Mouse (Mus musculus) G1E (cell line): ENCODE measurements around the gene Cct3. TPM values are rescaled to one million over a fixed set of nuclear protein-coding genes. Genes with fewer than 3 reads are reported as not detected.
"Not testable (repeated sequence)": the region's sequence is repeated elsewhere in the genome, so short reads cannot be mapped to it uniquely, and the experiment has no call there.

ENCODE experiments used
- ATAC-seq: 2 replicates; pipeline ENCODE4 v1.8.0; 2016; ENCODE audit warnings: mild to moderate bottlenecking; ENCODE audit not compliant: insufficient number of reproducible peaks, poor library complexity, low FRiP score, severe bottlenecking; ENCODE audit errors: extremely low read depth
- DNase-seq: peaks from one replicate; pipeline ENCODE4 v3.0.0; 2012; ENCODE audit warnings: low spot score
- H3K27me3 ChIP-seq: 2 replicates; pipeline ENCODE4 v1.6.1; 2012; ENCODE audit warnings: mild to moderate bottlenecking, low read length, inconsistent platforms; ENCODE audit not compliant: insufficient read depth
- H3K36me3 ChIP-seq: replicated peaks from 2 replicates; pipeline ENCODE3; 2012; ENCODE audit warnings: mild to moderate bottlenecking, inconsistent platforms
- H3K4me1 ChIP-seq: 2 replicates; pipeline ENCODE4 v1.6.1; 2012; ENCODE audit warnings: low read depth, low read length, inconsistent platforms, mixed read lengths; ENCODE audit not compliant: insufficient read depth
- H3K4me3 ChIP-seq: 2 replicates; pipeline ENCODE4 v1.5.1; 2012; ENCODE audit warnings: low read depth, mild to moderate bottlenecking, inconsistent platforms, low read length, moderate library complexity, mixed read lengths
- H3K9me3 ChIP-seq: replicated peaks from 2 replicates; pipeline ENCODE4 v1.6.1; 2012; ENCODE audit warnings: inconsistent platforms
- CTCF ChIP-seq: IDR thresholded peaks from 2 replicates; pipeline ENCODE4 v1.5.1; 2012; ENCODE audit warnings: low read depth, low read length, inconsistent platforms, mixed read lengths
- GATA1 ChIP-seq: IDR thresholded peaks from 2 replicates; pipeline ENCODE4 v1.6.1; 2012; ENCODE audit warnings: borderline replicate concordance, low read length, inconsistent platforms, mixed read lengths
- GATA2 ChIP-seq: IDR thresholded peaks from 2 replicates; pipeline ENCODE4 v1.6.1; 2012; ENCODE audit warnings: low read depth, low read length, inconsistent platforms, borderline replicate concordance
- POLR2AphosphoS5 ChIP-seq: IDR thresholded peaks from 2 replicates; pipeline ENCODE4 v1.6.1; 2012; ENCODE audit warnings: low read depth, low read length, inconsistent platforms; ENCODE audit not compliant: insufficient replicate concordance
- TAL1 ChIP-seq: conservative IDR thresholded peaks from 2 replicates; pipeline ENCODE4 v1.6.1; 2012; ENCODE audit warnings: low read depth, low read length, inconsistent platforms, mixed read lengths
- polyA plus RNA-seq: library from polyadenylated mRNA; stranded (reverse); fragments of >175 nt; gene quantifications from 2 replicates; pipeline ENCODE4 v1.2.3, GENCODE M21; 2012
- total RNA-seq, 2 experiments: library from RNA; stranded (forward) in 1 of 2; stranded (reverse) in 1 of 2; fragments of 200-1000 nt in 1 of 2; fragments of >200 nt in 1 of 2; fragmentation: Nextera tagmentation in 1 of 2; gene quantifications; 2 replicates each; pipeline ENCODE4 v1.2.3; 2014 to 2017

Gene Cct3
- total and polyA plus RNA-seq, 3 experiments = 27.9 to 314 (median 234) TPM

- Histone ChIP-seq H3K27me3 (no peaks in the 10 kb centered on the region), H3K4me1 (peaks cover 38% of the 10 kb centered on the region), H3K4me3 (no peak overlapping the region), H3K9me3 (no peaks in the 10 kb centered on the region), H3K36me3 (peaks cover 91% of the 10 kb centered on the region)
- TF ChIP-seq GATA1 (no peak), GATA2 (no peak), POLR2AphosphoS5 (no peak), CTCF (no peak)
- DNase-seq (no peak), ATAC-seq (no peak)
Observed at GRCm38 (mm10) chr3:88359989-88360388, 63.1 kb downstream of the Cct3 start.

GRCm38 (mm10) chr3:88361096-88361495 is 64.2 kb downstream of the Cct3 start:
- peaks cover 41% of the 10 kb centered on the region for H3K4me1 ChIP-seq
- DNase-seq = no peak
- no peak for TF ChIP-seq TAL1
- TF ChIP-seq CTCF = no peak
- no peak for TF ChIP-seq POLR2AphosphoS5
- no peak for TF ChIP-seq GATA2
- no peak for TF ChIP-seq GATA1
- H3K27me3 ChIP-seq = peaks cover 7% of the 10 kb centered on the region; the same call in 1 of the 2 replicates
- no peaks in the 10 kb centered on the region for H3K9me3 ChIP-seq
- no peak overlapping the region for H3K4me3 ChIP-seq
- peaks cover 80% of the 10 kb centered on the region for H3K36me3 ChIP-seq
- no peak for ATAC-seq

DNA sequence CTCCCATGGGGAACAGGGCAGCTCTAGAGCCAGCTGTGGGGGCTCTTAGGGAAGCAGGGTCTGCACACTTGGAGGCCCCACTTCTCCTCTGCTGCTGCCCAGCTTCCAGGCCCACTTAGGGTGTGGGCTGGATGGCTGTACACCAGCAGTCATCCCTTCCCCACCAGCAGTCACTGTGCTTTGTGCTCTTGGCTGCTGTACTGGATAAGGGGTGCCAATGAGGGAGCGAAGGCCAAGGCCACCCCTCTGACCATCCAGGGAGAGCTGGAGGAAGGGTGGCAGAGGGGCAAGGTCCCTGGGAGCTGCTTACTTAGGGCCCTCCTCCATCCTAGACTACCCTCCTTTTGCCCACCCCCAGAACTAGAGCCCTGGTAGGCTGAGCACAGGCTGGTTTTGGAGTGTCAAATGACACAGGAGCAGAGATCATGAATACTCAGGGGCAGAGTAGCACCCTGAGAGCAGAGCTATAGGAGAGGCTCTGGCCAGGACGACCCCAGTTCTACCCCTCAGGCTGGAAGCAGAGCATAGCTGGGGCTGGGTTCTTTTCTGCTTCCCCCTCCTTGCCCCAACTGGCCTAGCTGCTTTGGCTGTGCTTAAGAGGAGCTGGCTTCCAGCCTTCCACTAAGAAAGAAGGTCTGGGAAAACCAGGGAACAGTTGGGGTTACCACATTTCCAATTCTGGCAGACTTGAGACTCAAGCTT is 64.8 kb downstream of the Cct3 start:
- TF ChIP-seq GATA2 = no peak
- no peak for TF ChIP-seq CTCF
- DNase-seq (no peak), ATAC-seq (no peak)
- H3K36me3 ChIP-seq = peaks cover 73% of the 10 kb centered on the region
- peaks cover 41% of the 10 kb centered on the region for H3K4me1 ChIP-seq
- H3K4me3 ChIP-seq = no peak overlapping the region
- H3K9me3 ChIP-seq = no peaks in the 10 kb centered on the region
- H3K27me3 ChIP-seq = peaks cover 7% of the 10 kb centered on the region; the same call in 1 of the 2 replicates

DNA sequence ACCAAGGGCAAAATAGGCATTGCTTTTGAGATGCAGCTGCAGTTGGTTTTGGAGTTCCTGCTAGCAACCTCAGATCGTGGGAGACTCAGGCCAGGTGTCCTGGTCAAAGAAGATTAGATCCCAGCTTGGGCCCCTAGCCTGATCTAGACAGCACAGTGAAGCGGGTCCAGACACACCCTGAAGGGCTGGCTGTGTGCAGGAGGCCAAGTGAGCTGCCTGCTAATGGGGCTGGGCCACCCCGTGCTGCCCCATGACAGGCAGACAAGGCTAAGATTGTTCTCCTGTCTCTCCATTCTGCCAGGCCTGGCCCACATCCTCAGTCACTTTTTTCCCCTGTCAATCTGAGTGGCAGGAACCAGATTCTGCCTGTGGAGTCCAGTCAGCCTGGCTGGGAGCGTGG is 66.8 kb downstream of the Cct3 start:
- Histone ChIP-seq H3K4me3 (no peak overlapping the region), H3K9me3 (peaks cover under 1% of the 10 kb centered on the region; the same call in 1 of the 2 replicates), H3K36me3 (peaks cover 54% of the 10 kb centered on the region), H3K4me1 (peaks cover 41% of the 10 kb centered on the region), H3K27me3 (peaks cover 11% of the 10 kb centered on the region; the same call in 1 of the 2 replicates)
- ATAC-seq (no peak), DNase-seq (no peak)
- no peak for TF ChIP-seq POLR2AphosphoS5
- TF ChIP-seq TAL1 = no peak
- no peak for TF ChIP-seq GATA2
- TF ChIP-seq GATA1 = no peak
- TF ChIP-seq CTCF = no peak

DNA sequence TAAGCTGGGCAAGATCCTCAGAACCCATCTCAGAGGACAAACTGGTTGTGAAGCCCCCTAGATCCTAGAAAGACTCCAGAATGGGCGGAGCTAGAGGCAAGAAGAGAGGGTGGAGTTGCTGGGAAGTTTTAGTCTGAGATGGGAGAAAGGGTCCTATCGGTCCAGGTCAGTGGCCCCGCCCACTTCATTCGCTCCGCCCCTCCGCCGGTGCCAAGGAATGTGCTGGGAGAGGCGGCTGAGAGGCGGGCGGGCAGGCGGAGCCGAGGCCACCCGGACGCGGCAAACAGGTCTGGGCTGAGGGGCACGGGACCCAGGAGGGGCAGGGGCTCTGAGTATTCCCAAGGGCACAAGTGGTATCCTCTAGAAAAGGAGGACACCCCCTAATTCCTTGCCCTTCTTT is 67.4 kb downstream of the Cct3 start, which contains the start of gene Paqr6:
TSS of gene Paqr6 (plus strand) at position 248 of the 400 bp plus-strand sequence.
- Histone ChIP-seq H3K4me3 (no peak within 1 kb of the TSS), H3K27me3 (peaks cover 13% of the 10 kb centered on the region), H3K9me3 (peaks cover 6% of the 10 kb centered on the region), H3K4me1 (peaks cover 38% of the 10 kb centered on the region), H3K36me3 (peaks cover 48% of the 10 kb centered on the region)
- no peak for TF ChIP-seq POLR2AphosphoS5
- no peak for DNase-seq
- ATAC-seq = no peak

DNA sequence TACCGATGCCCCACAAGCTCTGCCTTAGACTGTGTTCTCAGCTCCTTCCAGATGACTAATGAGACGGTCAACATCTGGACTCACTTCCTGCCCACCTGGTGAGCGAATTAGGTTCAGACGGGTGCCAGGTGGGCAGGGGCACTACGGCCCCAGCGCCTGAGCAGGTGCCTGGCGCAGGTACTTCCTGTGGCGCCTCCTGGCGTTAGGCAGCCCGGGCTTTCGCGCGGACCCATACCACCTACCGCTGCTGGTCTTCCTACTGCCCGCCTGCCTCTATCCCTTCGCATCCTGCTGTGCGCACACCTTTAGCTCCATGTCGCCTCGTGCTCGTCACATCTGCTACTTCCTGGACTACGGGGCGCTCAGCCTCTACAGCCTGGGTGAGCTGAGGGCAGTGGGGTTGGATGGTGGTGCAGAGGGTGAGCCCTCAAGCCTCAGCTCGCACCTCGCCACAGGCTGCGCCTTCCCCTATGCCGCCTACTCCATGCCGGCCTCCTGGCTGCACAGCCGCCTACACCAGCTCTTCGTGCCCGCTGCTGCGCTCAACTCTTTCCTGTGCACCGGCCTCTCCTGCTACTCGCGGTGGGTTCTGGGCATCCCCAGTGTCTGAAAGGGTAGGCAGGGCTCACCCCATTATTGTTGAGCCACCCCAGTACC is 68.9 kb downstream of the Cct3 start:
- H3K27me3 ChIP-seq = peaks cover 20% of the 10 kb centered on the region
- no peak overlapping the region for H3K4me3 ChIP-seq
- H3K9me3 ChIP-seq = peaks cover 18% of the 10 kb centered on the region
- peaks cover 33% of the 10 kb centered on the region for H3K36me3 ChIP-seq
- peaks cover 32% of the 10 kb centered on the region for H3K4me1 ChIP-seq
- no peak for DNase-seq
- TF ChIP-seq CTCF = no peak
- no peak for TF ChIP-seq GATA2
- TF ChIP-seq GATA1 = no peak
- TF ChIP-seq TAL1 = no peak
- TF ChIP-seq POLR2AphosphoS5 = no peak
- no peak for ATAC-seq

DNA sequence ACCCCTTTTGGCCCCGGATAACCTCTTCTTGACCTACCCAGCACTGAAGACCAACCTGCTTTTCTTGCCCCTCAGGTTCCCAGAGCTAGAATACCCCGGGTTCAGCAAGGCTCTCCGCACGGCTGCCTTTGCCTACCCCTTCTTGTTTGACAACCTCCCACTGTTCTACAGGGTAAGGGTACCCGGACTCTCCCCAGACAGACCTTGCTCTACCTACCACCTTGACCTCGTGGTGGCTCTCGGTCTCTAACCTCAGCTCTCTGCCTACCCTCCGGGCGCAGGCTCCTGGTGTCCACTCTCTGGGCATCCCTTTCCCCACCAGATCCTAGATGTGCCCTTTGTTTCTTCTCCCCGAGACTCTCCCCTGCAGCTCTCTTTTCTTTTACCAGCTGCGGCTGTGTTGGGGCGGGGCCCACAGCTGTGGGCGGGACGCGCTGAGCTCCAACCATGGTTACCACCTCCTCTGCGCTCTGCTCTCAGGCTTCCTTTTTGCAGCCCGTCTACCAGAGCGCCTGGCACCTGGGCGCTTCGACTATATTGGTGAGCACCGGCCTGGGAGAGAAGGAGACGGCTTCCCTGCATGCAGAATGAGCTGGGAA is 70.0 kb downstream of the Cct3 start:
- peaks cover 22% of the 10 kb centered on the region for H3K36me3 ChIP-seq
- H3K27me3 ChIP-seq = peaks cover 24% of the 10 kb centered on the region
- not testable (repeated sequence) for H3K4me3 ChIP-seq, DNase-seq
- peak; percentile 28; the same call in 1 of the 2 replicates for ATAC-seq
- peaks cover 27% of the 10 kb centered on the region for H3K4me1 ChIP-seq
- peaks cover 27% of the 10 kb centered on the region for H3K9me3 ChIP-seq

DNA sequence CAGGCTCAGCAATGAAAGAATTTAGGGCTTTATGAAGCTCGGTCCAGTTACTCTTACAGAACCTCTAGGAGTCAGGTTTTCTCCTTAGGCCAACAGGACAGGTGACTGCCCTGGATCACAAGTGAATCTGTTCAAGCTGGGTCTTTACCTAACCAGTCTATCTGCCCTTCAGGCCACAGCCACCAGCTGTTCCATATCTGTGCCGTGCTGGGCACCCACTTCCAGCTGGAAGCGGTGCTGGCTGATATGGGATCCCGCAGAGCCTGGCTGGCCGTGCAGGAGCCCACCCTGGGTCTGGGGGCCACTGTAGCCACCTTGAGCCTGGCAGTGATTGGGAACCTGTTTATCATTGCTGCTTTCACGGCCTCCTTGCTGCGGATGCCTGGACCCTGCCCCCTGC is 70.6 kb downstream of the Cct3 start:
- DNase-seq, H3K4me3 ChIP-seq, ATAC-seq: not testable (repeated sequence)
- Histone ChIP-seq H3K9me3 (peaks cover 28% of the 10 kb centered on the region), H3K27me3 (peaks cover 24% of the 10 kb centered on the region), H3K4me1 (peaks cover 23% of the 10 kb centered on the region), H3K36me3 (peaks cover 16% of the 10 kb centered on the region)

DNA sequence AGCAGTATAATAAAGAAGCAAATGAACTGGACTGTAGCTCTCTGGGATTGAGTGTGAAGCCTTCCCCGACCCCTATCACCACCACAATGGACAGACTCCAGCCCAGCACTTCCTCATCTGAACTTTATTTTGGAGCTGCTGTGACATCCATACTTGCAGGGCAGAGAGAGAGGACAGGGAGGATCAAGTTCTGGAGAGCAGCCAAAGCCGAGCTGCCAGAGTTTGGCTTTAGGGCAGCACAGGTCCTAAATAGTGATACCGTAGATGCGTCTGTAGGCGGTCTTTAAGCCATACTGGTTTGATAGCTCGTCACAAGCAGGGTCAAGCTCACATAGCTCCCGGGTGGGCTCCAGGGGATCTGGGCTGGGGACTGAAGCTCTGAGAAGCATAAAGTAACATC is 71.6 kb downstream of the Cct3 start:
- not testable (repeated sequence) for ATAC-seq, H3K36me3 ChIP-seq, H3K4me3 ChIP-seq, DNase-seq
- Histone ChIP-seq H3K9me3 (peaks cover 28% of the 10 kb centered on the region), H3K4me1 (peaks cover 16% of the 10 kb centered on the region), H3K27me3 (peaks cover 27% of the 10 kb centered on the region)
